Mouse (Mus musculus) CH12.LX (cell line): ENCODE data around the gene Pttg1ip. TPM values are rescaled to one million over a fixed set of nuclear protein-coding genes. Genes with fewer than 3 reads are reported as not detected.
A peak's percentile ranks its signal among the peaks of the same experiment; 100 is the strongest.

Experiments
- DNase-seq: peaks from one replicate; pipeline ENCODE4 v3.0.0-alpha.2; 2013; ENCODE audit errors: extremely low read depth
- H3K27ac ChIP-seq: 2 replicates; pipeline ENCODE4 v1.5.1; 2012; ENCODE audit warnings: low read depth, mild to moderate bottlenecking, control low read depth, moderate library complexity; ENCODE audit not compliant: insufficient read depth
- H3K27me3 ChIP-seq: replicated peaks from 2 replicates; pipeline ENCODE3; 2012; ENCODE audit warnings: inconsistent platforms
- H3K36me3 ChIP-seq, 2 experiments: replicated peaks in 1 of 2; 2 replicates each; pipeline versions ENCODE3 to v1.6.1; 2012; ENCODE audit warnings: inconsistent platforms in 1 of 2, low read length in 1 of 2, mild to moderate bottlenecking in 1 of 2, mixed read lengths in 1 of 2, moderate library complexity in 1 of 2; ENCODE audit not compliant: control insufficient read depth in 1 of 2, insufficient read depth in 1 of 2
- H3K4me1 ChIP-seq, 2 experiments: 2 replicates each; pipeline ENCODE4 v1.6.1; 2012; ENCODE audit warnings: inconsistent platforms in 1 of 2, moderate library complexity in 1 of 2; ENCODE audit not compliant: insufficient read depth in 2 of 2, control insufficient read depth in 1 of 2
- H3K4me2 ChIP-seq: 2 replicates; pipeline ENCODE4 v1.6.1; 2012; ENCODE audit warnings: low read depth, mild to moderate bottlenecking, control low read depth; ENCODE audit not compliant: poor library complexity, insufficient read depth, severe bottlenecking
- H3K4me3 ChIP-seq, 3 experiments: fragments of 150-350 bp in 1 of 3; sonication (generic) in 1 of 3; replicated peaks in 1 of 3; 2 replicates each; pipeline versions ENCODE3 to v1.5.1; 2011 to 2012; ENCODE audit warnings: low read depth in 2 of 3, low read length in 2 of 3, mild to moderate bottlenecking in 2 of 3, moderate library complexity in 2 of 3, control low read depth in 1 of 3, improper control_type of control experiment in 1 of 3, inconsistent platforms in 1 of 3, mixed read lengths in 1 of 3; ENCODE audit not compliant: poor library complexity in 1 of 3
- H3K79me2 ChIP-seq: replicated peaks from 2 replicates; pipeline ENCODE4 v1.6.1; 2012; ENCODE audit warnings: mild to moderate bottlenecking, moderate library complexity; ENCODE audit not compliant: control insufficient read depth, poor library complexity, insufficient read depth, severe bottlenecking; ENCODE audit errors: extremely low read depth
- H3K9ac ChIP-seq: 2 replicates; pipeline ENCODE4 v1.6.1; 2012; ENCODE audit warnings: low read depth, mild to moderate bottlenecking, control low read depth, moderate library complexity; ENCODE audit not compliant: insufficient read depth
- H3K9me3 ChIP-seq: replicated peaks from 2 replicates; pipeline ENCODE3; 2012; ENCODE audit warnings: low read length, inconsistent platforms, mixed read lengths
- BHLHE40 ChIP-seq: IDR thresholded peaks from 2 replicates; pipeline ENCODE4 v1.6.1; 2011; ENCODE audit warnings: mild to moderate bottlenecking, low read depth, low read length, improper control_type of control experiment
- CHD1 ChIP-seq: IDR thresholded peaks from 2 replicates; pipeline ENCODE4 v1.6.1; 2012; ENCODE audit warnings: low read depth, low read length, improper control_type of control experiment, inconsistent platforms
- CTCF ChIP-seq, 2 experiments: IDR thresholded peaks in 1 of 2; conservative IDR thresholded peaks in 1 of 2; 2 replicates each; pipeline ENCODE4 v1.5.1; 2011 to 2012; ENCODE audit warnings: low read depth in 2 of 2, low read length in 2 of 2, improper control_type of control experiment in 1 of 2, inconsistent platforms in 1 of 2, mild to moderate bottlenecking in 1 of 2, moderate library complexity in 1 of 2
- E2F4 ChIP-seq: IDR thresholded peaks from 2 replicates; pipeline ENCODE4 v1.6.1; 2011; ENCODE audit warnings: low read depth, low read length, improper control_type of control experiment; ENCODE audit not compliant: insufficient replicate concordance
- ETS1 ChIP-seq: conservative IDR thresholded peaks from 2 replicates; pipeline ENCODE4 v1.6.1; 2012; ENCODE audit warnings: low read depth, mild to moderate bottlenecking, inconsistent platforms, low read length, improper control_type of control experiment, moderate library complexity
- HCFC1 ChIP-seq: IDR thresholded peaks from 2 replicates; pipeline ENCODE4 v1.6.1; 2012; ENCODE audit warnings: low read depth, mild to moderate bottlenecking, inconsistent platforms, low read length, improper control_type of control experiment
- IRF4 ChIP-seq: IDR thresholded peaks from 2 replicates; pipeline ENCODE4 v1.6.1; 2014; ENCODE audit warnings: low read depth, mild to moderate bottlenecking, inconsistent platforms, low read length, improper control_type of control experiment
- JUN ChIP-seq: IDR thresholded peaks from 2 replicates; pipeline ENCODE4 v1.6.1; 2011; ENCODE audit warnings: low read depth, mild to moderate bottlenecking, low read length, improper control_type of control experiment, moderate library complexity; ENCODE audit not compliant: insufficient read depth
- MAX ChIP-seq: IDR thresholded peaks from 2 replicates; pipeline ENCODE4 v1.6.1; 2011; ENCODE audit warnings: low read length, improper control_type of control experiment
- MXI1 ChIP-seq: IDR thresholded peaks from 2 replicates; pipeline ENCODE4 v1.6.1; 2011; ENCODE audit warnings: mild to moderate bottlenecking, low read depth, low read length, improper control_type of control experiment
- MYC ChIP-seq: IDR thresholded peaks from 2 replicates; pipeline ENCODE4 v1.6.1; 2011; ENCODE audit warnings: low read depth, mild to moderate bottlenecking, improper control_type of control experiment, low read length
- NELFE ChIP-seq: IDR thresholded peaks from 2 replicates; pipeline ENCODE4 v1.6.1; 2011; ENCODE audit warnings: low read depth, low read length, improper control_type of control experiment
- NRF1 ChIP-seq: IDR thresholded peaks from 2 replicates; pipeline ENCODE4 v1.6.1; 2014; ENCODE audit warnings: low read depth, mild to moderate bottlenecking, inconsistent platforms, low read length, improper control_type of control experiment, moderate library complexity
- POLR2AphosphoS2 ChIP-seq: IDR thresholded peaks from 2 replicates; pipeline ENCODE4 v1.6.1; 2011; ENCODE audit warnings: low read depth, low read length, improper control_type of control experiment
- RAD21 ChIP-seq: IDR thresholded peaks from 2 replicates; pipeline ENCODE4 v1.6.1; 2011; ENCODE audit warnings: low read depth, mild to moderate bottlenecking, low read length, improper control_type of control experiment, moderate library complexity
- RCOR1 ChIP-seq: conservative IDR thresholded peaks from 2 replicates; pipeline ENCODE4 v1.6.1; 2012; ENCODE audit warnings: low read depth, mild to moderate bottlenecking, inconsistent platforms, low read length, improper control_type of control experiment
- SMC3 ChIP-seq: IDR thresholded peaks from 2 replicates; pipeline ENCODE4 v1.6.1; 2011; ENCODE audit warnings: low read depth, low read length, improper control_type of control experiment
- TCF12 ChIP-seq: IDR thresholded peaks from 2 replicates; pipeline ENCODE4 v1.6.1; 2014; ENCODE audit warnings: low read depth, mild to moderate bottlenecking, inconsistent platforms, low read length, improper control_type of control experiment
- UBTF ChIP-seq: IDR thresholded peaks from 2 replicates; pipeline ENCODE4 v1.6.1; 2012; ENCODE audit warnings: low read depth, mild to moderate bottlenecking, inconsistent platforms, low read length, improper control_type of control experiment, moderate library complexity
- USF1 ChIP-seq: IDR thresholded peaks from 2 replicates; pipeline ENCODE4 v1.6.1; 2014; ENCODE audit warnings: low read depth, mild to moderate bottlenecking, inconsistent platforms, low read length, improper control_type of control experiment
- USF2 ChIP-seq: conservative IDR thresholded peaks from 2 replicates; pipeline ENCODE4 v1.6.1; 2011; ENCODE audit warnings: low read depth, low read length, improper control_type of control experiment
- ZC3H11A ChIP-seq: IDR thresholded peaks from 2 replicates; pipeline ENCODE4 v1.6.1; 2012; ENCODE audit warnings: low read depth, mild to moderate bottlenecking, inconsistent platforms, low read length, improper control_type of control experiment
- ZMIZ1 ChIP-seq: IDR thresholded peaks from 2 replicates; pipeline ENCODE4 v1.6.1; 2012; ENCODE audit warnings: low read depth, mild to moderate bottlenecking, inconsistent platforms, low read length, improper control_type of control experiment
- ZNF384 ChIP-seq: IDR thresholded peaks from 2 replicates; pipeline ENCODE4 v1.6.1; 2012; ENCODE audit warnings: low read depth, low read length, improper control_type of control experiment, inconsistent platforms
- dilution Hi-C: fragments of 300-500 bp; cut with MboI; formaldehyde crosslinking; loops from 2 replicates; pipeline ENCODE4 v1.14.3; 2020; ENCODE audit warnings: low sequenced_read_pairs; ENCODE audit not compliant: extremely low pct_unique_long_range_greater_than_20kb, extremely low pct_ligation_motif_present
- in situ Hi-C: fragments of 300-500 bp; cut with MboI; formaldehyde crosslinking; loops from 3 replicates; pipeline ENCODE4 v1.14.3; 2019; ENCODE audit warnings: low sequenced_read_pairs, low pct_ligation_motif_present, low pct_unique_long_range_greater_than_20kb, mixed read lengths
- polyA plus RNA-seq: library from polyadenylated mRNA; unstranded; fragments of >175 nt; gene quantifications from 2 replicates; pipeline ENCODE4 v1.2.1, GENCODE M21; 2012; ENCODE audit warnings: low read depth; ENCODE audit not compliant: insufficient read length
- total RNA-seq, 2 experiments: library from RNA; depleted of rRNA; stranded (reverse); fragments of 300-350 nt in 1 of 2; fragments of >200 nt in 1 of 2; gene quantifications; 2 replicates each; pipeline ENCODE4 v1.2.3; 2012 to 2014

The Pttg1ip gene
- total and polyA plus RNA-seq, 3 experiments: 18.9 to 25.3 (median 20.7) TPM

DNA sequence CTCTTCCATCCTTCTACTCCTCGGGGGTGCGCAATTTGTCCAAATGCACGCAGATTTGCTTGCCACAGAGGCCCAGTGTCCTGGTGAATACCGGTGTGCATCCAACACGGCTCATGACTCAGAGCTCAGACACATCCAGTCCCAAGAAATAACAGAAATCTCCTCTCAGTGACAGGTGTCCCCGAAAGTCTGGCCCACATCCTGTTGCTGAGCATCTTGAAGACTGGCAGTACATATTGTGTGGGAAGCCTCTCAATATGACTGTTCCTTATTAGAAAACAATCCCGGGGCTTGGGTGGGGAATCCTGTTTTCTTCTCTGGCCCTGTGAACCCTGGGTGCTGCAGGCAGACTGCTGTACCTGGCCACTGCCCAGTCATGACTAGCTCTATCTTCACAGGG, 24.9 kb upstream of the Pttg1ip start:
- in situ Hi-C loops: no loop called here

DNA sequence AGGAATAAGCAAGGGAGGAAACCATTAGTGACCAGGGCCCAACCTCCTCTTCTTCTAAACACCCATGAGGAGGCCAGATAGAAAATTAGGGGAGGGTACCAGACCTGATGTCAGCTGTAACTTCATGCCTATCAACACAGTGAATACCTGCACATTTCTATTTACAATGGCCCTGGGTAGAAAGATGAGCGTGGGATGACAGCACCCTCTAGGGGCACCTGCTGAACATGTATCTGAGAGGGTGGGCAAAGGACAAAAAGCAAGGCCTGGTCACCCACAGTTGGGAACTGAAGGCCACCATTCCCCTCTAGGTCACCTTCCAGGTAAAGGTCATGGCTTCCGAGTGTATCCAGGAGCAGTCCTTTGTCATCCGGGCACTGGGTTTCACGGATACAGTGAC, 23.9 kb upstream of the Pttg1ip start:
- no peaks in the 10 kb centered on the region for H3K27me3 ChIP-seq
- H3K9ac ChIP-seq: no peak overlapping the region
- H3K36me3 ChIP-seq: peaks cover 56 to 94% of the 10 kb centered on the region in 2 experiments
- no peak for DNase-seq
- peaks cover 0 to 5% of the 10 kb centered on the region in 2 experiments; a peak in 1 of 4 replicates for H3K4me1 ChIP-seq
- no peaks in the 10 kb centered on the region for H3K9me3 ChIP-seq
- H3K4me3 ChIP-seq: no peak overlapping the region
- H3K4me2 ChIP-seq: no peak overlapping the region
- dilution Hi-C loops: no loop called here
- no peaks in the 10 kb centered on the region for H3K79me2 ChIP-seq
- TF ChIP-seq ZNF384: no peak
- TF ChIP-seq MXI1: no peak
- no peak for TF ChIP-seq TCF12
- no peak for TF ChIP-seq RCOR1
- no peak for TF ChIP-seq USF2
- no peak for TF ChIP-seq POLR2AphosphoS2
- peak; percentile 33; the same call in 1 of the 2 replicates for TF ChIP-seq SMC3
- TF ChIP-seq RAD21: peak; percentile 55
- peak in 1 of 2 experiments; percentile 59; a peak in 2 of 4 replicates for TF ChIP-seq CTCF (conservative IDR thresholded peaks at IDR 0.05 in 1 of 2, IDR thresholded peaks at IDR 0.05 in 1 of 2; ENCODE audit: low read depth in 2 of 2, low read length in 2 of 2)
- no peak for TF ChIP-seq MYC
- TF ChIP-seq HCFC1: no peak
- TF ChIP-seq IRF4: no peak
- TF ChIP-seq, all 38 proteins: peak for 3
- no peak overlapping the region for H3K27ac ChIP-seq
- in situ Hi-C loops: no loop called here

More for the DNA sequence above, 24.9 kb upstream of the Pttg1ip start:
- H3K79me2 ChIP-seq: no peaks in the 10 kb centered on the region
- H3K4me3 ChIP-seq: no peak overlapping the region
- H3K27ac ChIP-seq: no peak overlapping the region
- H3K9ac ChIP-seq: no peak overlapping the region
- H3K4me2 ChIP-seq: no peak overlapping the region
- TF ChIP-seq NRF1 (no peak), E2F4 (no peak), IRF4 (no peak), ZMIZ1 (no peak), ETS1 (no peak), MXI1 (no peak), CTCF (conservative IDR thresholded peaks at IDR 0.05 in 1 of 2, IDR thresholded peaks at IDR 0.05 in 1 of 2; ENCODE audit: low read depth in 2 of 2, low read length in 2 of 2) (no peak), NELFE (no peak), BHLHE40 (no peak), JUN (no peak), UBTF (no peak), MAX (no peak), USF1 (no peak), ZC3H11A (no peak), CHD1 (no peak), TCF12 (no peak)
- H3K9me3 ChIP-seq: no peaks in the 10 kb centered on the region
- peaks cover 50 to 93% of the 10 kb centered on the region in 2 experiments for H3K36me3 ChIP-seq
- dilution Hi-C loops: no loop called here
- H3K27me3 ChIP-seq: no peaks in the 10 kb centered on the region
- H3K4me1 ChIP-seq: peaks cover 0 to 5% of the 10 kb centered on the region in 2 experiments; a peak in 1 of 4 replicates
- no peak for DNase-seq
